Mouse (Mus musculus): ENCODE results near the gene Drd1. TPM values are rescaled to one million over a fixed set of nuclear protein-coding genes. Genes with fewer than 3 reads are reported as not detected.

Gene Drd1
- total RNA-seq (2022) = under 1 TPM in 3 of 4 experiments, not detected in 1; 0.07 to 0.15 (median 0.11) TPM

DNA sequence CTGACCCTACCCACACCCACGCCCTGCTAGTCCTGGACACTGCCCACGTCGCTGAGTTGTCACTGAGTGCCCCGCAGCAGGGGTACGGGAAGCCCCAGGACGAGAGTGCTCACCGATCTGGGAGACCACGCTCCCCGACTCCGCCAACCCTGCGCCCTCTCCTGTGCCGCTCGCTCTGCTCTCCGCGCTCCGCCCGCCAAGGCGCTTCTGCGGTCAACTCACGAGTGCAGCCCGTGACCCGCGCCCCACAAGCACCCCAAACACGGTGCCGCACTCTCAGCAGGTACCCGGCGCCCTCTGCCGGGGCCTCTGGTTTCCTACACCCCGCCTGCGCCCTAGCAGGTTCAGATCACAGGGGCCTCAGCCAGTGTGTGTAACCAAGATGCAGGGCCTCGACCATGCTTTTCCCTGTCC lies at the start of gene Drd1:
Drd1 (minus strand) TSS at position 258 of the 414 bp plus-strand sequence.
- DNase-seq = peak; percentile 34

DNA sequence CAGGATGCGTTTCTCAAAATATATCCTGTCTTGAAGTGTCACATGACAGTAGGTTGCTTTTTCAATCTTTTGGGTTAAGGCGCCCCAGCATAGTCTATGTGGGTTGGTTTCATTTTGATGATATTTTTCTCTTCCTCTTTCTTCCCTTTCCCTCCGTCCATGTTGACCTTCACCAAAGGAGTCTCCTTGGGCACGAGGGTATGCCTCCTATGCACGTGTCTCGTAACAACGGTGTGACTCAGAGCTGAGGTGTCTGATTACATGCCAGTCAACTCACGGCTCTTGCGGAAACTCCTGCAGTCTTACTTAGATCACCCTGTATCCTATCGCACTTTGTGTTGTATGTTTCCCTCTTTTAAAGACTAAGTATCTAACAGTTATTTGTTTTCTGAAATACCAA lies 48.4 kb upstream of the Drd1 start:
- DNase-seq = peak; percentile 27

DNA sequence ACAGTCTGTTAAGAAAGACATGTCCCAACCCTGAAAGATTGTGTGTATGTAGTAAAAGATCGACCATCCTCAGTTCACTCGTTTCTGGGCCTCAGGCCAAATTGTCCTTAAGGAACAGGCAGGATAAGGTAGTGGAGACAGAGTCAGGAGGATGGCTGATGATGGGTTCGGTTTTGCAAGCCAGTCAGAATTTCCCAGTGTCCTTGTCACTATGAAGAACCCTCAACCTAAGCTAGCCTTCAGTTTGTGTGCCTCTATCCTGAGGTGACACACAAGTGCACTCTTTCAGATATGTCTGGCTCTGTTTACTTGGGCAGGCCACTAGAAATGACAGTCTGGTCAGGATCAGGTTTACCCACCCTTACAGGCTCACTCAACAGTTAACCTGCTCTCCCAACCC lies 47.8 kb upstream of the Drd1 start:
- no peak for DNase-seq

DNA sequence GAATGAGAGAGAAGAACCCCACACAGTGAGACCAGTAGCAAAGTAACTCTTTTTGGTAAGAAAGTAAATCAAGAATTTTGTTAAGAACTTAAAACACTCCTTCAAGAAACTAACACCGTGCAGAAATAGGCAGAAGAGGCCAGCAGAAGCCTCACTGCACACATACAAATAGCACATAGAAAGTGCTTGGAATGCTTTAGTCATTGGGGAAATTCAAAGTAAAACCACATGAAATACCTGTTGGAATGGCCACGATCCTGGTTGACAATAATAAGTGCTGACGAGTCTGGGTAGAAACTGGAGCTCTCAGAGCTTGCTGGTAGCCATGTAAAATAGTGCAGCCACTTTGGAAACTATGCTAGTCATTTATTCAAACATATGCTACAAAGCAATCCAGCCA lies 46.6 kb upstream of the Drd1 start:
- DNase-seq = no peak

DNA sequence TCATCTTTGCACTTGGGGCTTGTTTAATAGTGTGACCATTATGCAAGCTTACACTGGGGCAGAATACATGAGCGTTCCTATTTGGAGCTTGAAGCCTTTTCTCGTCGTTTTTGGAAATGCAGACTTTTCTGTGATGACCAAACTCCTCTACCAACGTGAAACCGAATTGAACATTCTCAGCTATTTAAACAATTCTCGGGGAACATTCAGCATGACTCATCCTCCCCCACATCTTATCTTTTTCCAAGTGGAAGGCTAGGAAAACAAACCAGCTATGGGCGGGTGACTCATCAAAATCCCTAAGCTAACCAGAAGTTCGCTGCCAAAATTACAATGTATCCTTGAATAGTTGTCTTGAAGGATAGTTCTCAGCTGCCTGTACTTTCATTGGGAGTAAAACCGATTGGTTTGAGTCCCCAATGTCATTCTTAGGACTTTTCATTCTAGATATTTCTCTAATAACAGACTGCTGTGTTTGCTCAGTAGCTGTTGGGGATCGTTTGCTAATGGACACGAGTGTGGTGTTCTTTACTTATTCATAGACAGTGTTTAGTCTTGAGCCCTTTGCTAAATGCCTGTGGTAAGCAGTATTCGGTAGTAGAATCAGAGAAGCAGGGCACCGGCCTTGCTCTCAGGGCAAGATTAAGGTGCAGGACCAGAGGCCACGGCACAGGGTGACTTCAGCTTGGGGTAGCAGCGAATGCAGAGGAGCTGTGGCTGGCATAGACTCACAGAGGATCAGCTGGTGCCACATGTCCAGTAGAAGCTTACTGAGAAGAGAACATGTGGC lies 45.7 kb upstream of the Drd1 start:
- DNase-seq = peak; percentile 73

DNA sequence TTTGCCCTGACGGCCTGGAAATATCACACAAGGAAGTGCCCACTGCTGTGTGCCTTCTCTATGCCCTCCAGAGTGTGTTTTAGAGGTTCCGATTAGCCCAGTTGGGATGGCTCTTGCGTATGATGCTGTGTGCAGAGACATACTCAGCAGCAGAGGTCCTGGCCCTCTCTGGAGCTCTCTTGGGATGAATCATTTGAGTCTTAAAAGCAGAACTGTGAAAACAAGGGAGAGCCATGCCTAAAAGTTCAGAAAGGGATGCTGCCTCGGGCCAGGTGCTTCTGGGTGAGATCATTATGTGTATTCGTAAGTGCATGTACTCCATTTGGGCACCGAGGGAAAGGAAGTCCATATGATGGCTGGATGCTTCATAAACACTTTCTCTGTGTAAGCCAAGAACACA lies 42.3 kb upstream of the Drd1 start:
- DNase-seq = no peak

DNA sequence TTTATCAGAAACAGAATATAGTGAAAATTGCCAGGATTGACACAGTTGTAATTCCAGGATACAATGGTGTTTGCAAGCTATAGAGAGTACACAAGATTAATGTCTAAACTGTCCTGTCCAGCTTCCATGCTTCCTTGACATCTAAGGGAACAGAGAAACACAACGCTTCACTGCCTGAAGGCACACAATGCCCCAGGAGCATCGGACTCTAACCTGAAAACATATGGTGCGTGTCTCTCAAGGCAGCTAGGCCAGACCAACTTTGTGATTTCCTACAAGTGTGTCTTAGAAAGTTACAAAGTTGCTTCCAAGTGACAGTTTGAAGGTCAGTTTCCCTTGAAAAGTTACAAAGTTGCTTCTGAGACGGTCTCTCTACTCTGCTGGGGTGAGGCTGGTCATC lies 41.7 kb upstream of the Drd1 start:
- DNase-seq = no peak

DNA sequence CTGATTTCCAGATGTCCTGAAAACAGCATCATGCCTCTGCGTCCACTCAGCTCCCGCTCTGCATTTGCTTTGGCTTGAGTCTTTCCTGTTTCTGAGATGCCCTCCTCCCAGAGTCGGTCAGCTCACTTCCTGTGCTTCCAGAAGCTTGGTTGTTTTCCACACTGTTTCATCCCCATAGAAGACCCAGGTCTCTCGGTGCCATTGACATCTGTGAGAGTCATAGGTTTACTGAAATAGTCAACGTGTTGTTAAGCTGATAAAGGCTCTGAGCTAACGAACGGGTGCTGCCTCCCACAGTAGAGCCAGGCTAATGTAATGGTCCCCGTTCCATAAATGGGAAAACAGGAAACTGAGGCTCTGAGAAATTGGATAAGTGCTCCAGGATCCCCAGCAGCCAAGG lies 40.2 kb upstream of the Drd1 start:
- no peak for DNase-seq

DNA sequence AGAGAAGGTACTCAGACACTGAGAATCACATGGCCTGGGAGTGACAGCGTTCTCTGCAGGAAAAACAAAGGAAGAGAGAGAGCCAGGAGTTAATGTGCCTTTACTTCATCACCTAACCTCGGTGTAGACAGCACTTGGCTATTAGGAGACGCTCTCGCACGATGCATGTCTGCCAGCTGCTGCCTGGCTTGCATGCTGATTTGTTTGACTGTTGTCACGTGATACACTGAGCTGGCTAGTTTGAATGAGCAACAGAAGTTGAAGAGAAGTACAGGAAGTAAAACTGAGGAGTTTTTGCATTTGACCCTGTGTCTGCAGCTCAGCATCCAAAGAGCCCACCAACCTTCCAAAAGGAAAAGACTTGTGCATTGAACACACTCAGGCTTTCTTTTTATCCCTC lies 39.5 kb upstream of the Drd1 start:
- DNase-seq = no peak

DNA sequence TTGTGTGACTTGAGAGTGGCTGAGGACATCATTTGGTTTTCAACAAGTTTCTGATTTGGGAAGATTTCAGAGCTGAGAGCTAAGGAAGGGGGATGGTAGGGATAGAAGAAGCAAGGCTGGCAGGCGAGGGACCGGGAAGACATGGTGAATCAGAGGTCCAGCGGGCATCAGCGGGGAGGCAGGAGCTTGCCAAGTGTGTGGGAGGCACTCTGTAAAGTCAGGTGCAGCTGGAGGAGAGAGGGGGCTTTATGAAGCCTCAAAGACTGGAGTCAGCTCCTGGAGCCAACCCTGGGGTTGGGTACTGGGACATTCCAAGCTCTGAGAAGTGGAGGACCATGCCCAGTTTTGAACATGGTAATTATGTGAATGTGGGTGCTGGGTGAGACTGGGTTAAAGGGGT lies 38.8 kb upstream of the Drd1 start:
- no peak for DNase-seq

DNA sequence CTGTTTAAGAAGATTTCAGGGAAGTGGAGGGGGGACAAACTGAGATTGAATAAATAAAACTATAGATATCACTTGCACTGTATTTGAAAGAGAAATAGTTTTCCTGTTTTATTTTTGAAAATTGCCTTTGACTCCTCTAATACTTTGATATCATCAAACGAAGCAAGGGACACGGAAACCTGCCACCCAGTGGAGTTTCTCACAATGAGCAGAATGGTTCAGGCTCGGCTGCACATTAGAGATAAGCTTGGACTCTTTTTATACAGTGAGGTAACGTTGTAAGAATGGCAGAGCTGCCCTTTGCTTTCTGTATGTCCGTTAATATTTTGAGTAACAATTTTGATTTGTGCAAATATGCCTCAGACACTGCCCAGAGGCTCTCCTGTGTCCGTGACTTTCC lies 36.2 kb upstream of the Drd1 start:
- DNase-seq = no peak

DNA sequence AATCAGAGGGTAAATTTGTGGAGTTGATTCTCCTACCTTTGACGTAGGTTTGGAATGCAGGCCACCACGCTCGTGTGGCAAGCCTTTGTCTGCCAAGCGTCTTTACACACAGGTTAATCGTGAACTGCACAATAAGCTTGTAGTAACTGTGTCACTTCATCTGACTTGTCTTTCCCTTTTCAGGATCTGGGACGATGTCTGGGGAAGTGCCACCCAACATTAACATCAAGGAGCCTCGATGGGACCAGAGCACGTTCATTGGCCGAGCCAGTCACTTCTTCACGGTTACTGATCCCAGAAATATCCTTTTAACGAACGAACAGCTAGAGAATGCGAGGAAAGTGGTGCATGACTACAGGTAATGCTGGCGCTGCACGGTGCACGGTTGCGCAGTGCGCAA lies 29.8 kb upstream of the Drd1 start:
- no peak for DNase-seq

DNA sequence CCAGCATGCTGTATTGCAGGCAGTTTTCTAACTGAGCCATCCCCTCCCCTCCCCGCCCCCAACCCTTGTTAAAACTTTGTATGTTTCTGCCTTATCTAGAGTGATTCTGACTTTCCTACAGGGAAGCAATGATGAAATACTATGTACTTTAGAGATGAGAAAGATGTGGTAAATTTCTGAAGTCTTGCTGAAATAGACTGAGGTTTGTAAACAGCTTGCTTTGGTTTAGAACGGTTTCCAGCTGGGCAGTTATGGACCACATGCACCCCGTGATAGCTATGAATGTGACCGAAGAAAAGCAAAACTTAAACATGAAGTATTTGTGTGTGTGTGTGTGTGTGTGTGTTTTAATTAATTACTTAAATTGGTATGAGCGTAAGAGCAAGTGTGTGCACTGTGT lies 29.3 kb upstream of the Drd1 start:
- DNase-seq = no peak

DNA sequence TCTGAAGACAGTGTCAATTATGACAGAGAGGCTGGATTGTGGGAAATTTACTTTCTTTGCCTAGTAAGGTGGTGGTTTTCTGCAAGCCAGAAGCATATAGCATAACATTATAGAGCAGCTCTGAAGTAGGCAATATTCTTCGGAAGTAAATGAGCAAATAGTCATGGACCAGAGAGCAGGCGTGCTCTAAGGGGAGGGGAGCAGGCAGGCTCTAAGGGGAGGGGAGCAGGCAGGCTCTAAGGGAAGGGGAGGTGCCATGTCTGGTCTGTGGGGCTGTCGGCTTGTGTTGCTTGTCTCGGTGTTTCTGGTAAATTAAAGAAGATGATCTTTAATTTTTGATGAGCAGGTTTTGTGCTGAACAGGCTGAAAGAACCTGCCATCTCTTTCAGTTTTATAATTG lies 28.7 kb upstream of the Drd1 start:
- DNase-seq = no peak

DNA sequence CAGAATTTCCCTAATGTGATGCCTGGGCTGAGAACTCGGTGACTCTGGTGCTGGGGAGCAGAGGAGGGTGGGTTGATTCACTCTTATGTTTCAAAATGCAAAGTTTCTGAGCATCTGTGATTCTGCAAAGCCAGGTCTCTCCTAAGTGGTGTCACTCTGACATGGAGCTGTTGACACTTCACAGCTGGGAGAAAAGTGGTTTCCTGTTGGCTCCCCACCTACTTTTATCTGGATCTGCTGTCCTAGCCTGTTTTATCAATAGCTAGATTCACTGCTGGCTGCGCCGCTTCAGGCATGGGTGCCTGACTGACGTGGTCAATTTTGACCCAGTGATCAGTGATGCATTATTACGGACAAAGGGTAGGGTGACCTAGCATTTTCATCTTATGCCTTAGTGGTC lies 27.4 kb upstream of the Drd1 start:
- DNase-seq = no peak

DNA sequence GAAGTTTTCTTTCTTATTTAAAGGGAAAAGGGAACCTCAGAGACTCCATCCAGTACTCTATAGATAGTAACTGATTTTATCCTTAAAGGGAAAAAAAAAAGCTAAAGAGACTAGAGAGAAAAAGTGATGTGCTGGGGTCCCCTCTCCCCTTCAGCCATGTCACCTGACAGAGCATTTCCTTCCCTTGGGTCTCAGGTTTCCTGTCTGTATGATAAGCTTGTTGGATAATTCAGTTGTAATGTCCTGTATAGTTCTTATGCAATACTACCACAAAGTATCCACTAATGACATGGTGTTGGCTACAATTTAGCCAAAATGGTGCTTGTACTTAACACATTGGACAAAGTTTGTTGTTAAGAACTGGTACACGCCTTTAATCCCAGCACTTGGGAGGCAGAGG lies 25.3 kb upstream of the Drd1 start:
- no peak for DNase-seq

DNA sequence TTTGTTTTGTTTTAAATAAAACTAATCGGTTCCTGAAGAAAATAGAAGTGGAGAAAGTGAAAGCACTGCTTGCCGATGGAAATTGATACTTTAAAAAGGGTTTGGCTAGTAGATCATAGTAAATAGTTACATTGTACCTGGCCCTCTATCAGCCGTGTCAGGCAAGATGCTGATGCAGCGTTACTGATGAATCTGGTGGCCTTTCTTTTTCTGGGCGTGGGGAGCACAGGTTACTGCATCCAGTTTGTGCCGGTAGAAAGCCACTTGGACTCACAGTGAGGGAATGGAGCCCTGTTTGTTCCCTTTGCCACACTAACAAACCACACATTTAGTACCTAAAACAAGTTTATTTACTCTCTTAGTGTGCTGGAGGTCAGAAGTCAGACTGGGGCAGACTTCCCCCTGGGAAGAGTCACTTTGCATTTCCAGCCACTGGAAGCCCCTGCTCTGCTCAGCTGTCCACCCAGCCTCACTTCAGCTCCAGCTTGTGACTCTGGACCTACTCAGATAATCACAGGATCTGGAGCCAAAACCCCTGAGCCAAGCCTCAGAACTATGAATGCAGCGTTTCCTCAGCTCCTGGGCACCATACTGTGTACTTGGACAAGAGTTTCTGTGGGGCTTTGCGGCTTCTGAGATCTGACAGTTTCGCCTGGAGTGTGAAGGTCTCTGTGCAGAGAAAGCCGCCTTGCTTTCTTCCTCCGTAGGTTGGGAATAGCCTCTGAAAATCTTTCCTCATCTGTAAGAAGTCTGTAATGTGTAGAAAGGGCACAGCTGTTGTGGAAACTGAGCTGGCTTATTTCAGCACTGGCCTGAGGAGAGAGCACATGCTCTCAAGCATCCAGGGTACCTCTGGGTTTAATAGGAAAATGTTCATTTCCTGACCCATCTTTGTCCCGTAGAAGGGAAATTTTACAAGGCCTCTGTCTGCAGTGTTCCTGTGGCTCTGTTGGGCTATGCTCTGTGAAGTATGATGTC lies 24.6 kb upstream of the Drd1 start:
- DNase-seq = no peak

DNA sequence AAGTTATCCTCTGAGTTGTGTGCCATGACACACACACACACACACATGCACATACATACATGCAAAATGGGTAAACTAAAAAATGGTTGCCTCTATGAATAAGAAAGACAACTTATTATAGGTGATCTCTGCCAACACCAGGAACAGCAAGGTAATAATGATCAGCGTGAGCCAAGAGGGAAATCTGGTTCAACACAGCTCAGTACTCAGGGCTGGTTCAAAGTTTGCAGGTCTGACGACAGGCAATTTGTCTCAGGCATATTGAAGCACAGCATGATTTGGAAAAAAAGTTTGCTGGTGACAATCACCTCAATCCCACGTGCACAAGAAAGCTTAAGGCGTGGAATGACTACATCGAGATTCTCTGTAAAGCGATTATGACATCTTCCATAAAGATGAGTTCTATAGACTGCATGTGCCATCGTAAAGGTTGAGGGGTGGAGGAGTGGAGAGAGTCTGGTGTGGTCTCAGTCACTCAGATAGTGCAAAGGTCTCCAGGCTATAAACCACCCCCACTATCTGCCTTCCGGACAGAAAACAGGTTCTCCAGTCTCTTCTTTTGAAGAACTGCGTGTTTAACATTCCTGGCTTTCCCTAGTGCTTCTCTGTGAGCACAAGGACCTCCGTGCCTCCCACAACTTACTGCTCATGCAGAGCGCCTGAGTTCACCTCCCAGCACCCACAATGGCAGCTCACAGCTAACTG lies 22.1 kb upstream of the Drd1 start:
- DNase-seq = no peak

DNA sequence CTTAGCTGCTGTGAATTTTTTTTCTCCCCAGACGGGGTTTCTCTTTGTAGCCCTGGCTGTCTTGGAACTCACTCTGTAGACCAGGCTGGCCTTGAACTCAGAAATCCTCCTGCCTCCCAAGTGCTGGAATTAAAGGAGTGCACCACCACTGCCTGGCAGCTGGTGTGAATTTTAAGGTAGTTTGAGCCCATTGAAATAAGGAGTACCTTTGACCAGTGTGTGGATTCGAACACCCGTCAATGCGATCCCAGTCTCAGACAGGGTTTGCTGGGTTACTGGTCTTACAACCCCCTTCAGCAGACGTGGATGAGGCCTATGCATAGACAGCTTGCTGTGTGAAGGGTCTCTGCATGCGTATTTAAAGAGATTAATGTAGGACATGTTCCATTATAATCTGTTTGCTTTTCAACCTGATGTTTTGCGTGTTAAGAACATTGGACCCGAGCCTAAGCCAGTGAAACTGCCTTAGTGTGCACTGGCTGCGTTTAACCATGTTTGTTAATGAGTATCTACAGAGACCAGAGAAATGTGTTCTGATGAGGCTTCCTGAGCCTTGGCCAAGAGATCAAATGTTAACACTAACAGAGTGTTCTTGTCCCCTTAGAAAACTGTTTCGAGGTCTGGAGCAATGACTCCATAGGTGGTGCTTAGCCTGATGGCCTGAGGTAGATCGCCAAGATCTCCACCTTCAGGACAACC lies 21.4 kb upstream of the Drd1 start:
- no peak for DNase-seq

DNA sequence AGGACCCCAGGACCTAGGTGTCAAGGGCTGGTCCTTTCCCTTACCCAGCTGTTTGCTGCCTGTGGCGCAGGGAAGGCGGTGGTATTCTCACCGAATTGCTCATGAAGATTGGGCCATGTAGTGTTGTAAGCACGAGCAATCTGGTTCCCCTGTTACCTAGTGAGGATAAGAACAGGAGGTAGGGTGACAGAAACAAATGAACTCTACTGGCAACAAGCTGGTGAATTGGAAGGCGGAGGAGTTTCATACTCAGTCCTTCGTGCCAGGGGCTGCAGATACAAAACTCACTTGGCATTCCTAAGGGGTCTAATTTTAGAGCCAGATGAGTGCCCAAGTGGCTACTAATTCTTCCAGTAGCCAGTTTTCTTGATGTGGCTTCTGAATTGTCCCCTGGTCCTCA lies 20.5 kb upstream of the Drd1 start:
- no peak for DNase-seq

DNA sequence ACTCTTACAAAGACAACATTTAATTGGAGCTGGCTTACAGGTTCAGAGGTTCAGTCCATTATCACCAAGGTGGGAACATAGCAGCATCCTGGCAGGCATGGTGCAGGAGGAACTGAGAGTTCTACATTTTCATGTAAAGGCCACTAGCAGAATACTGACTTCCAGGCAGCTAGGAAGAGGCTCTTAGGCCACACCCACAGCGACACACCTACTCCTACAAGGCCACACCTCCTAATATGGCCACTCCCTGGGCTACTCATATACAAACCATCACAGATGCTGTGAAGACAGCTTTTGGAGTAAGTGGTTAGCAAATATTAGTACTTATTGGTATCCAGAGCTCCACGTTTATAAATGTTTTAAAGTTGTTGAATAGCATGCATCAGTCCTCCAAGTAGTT lies 19.9 kb upstream of the Drd1 start:
- DNase-seq = no peak

DNA sequence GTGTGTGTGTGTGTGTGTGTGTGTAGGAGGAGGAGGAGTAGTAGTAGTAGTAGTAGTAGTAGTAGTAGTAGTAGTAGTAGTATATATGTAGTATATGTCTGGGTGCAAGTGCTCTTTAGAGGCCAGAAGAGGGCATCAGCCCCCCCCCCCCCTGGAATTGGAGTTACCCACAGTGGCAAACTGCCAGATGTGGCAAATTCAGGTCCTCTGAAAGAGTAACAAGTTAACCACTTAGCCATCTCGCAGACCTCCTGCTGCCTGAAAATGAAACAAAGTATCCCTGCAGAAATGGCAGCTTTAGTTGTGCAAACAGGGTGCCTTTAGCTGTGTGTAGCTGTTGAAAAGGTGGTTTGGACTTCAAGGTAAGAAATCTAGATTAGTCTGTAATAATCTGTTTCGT lies 18.0 kb upstream of the Drd1 start:
- no peak for DNase-seq

Data from adrenal gland, adult 8-10 months (tissue).